Mouse (Mus musculus) ZHBTc4 (cell line): ENCODE data around the gene Mlycd.

Experiments used
- DNase-seq: peaks from one replicate; pipeline ENCODE4 v3.0.0-alpha.2; 2011; ENCODE audit warnings: low read depth, low spot score

Gene Mlycd

GRCm38 (mm10) chr8:119403912-119404311 is 9.2 kb downstream of the Mlycd start:
- DNase-seq: no peak

GRCm38 (mm10) chr8:119404648-119405047 is 10.0 kb downstream of the Mlycd start:
- no peak for DNase-seq

GRCm38 (mm10) chr8:119408311-119408710 is 13.6 kb downstream of the Mlycd start:
- DNase-seq: peak; percentile 67

- DNase-seq: peak; percentile 42
Observed at GRCm38 (mm10) chr8:119412037-119412734, 17.5 kb downstream of the Mlycd start.

- DNase-seq: peak; percentile 91
Observed at GRCm38 (mm10) chr8:119412735-119413498, 18.2 kb downstream of the Mlycd start.

- no peak for DNase-seq
Observed at GRCm38 (mm10) chr8:119413605-119414004, 18.9 kb downstream of the Mlycd start.

GRCm38 (mm10) chr8:119420318-119420717 is 25.6 kb downstream of the Mlycd start:
- no peak for DNase-seq

GRCm38 (mm10) chr8:119421603-119422122 is 27.0 kb downstream of the Mlycd start:
- DNase-seq: no peak

- DNase-seq: no peak
Observed at GRCm38 (mm10) chr8:119422123-119422711, 27.5 kb downstream of the Mlycd start.

- DNase-seq: peak; percentile 41
Observed at GRCm38 (mm10) chr8:119423631-119424141, 29.0 kb downstream of the Mlycd start.

- DNase-seq: no peak
Observed at GRCm38 (mm10) chr8:119424199-119424733, 29.6 kb downstream of the Mlycd start.

- no peak for DNase-seq
Observed at GRCm38 (mm10) chr8:119424740-119425139, 30.1 kb downstream of the Mlycd start.

- no peak for DNase-seq
Observed at GRCm38 (mm10) chr8:119425533-119425932, 30.9 kb downstream of the Mlycd start.

GRCm38 (mm10) chr8:119426069-119426735 is 31.5 kb downstream of the Mlycd start:
- no peak for DNase-seq

GRCm38 (mm10) chr8:119427634-119428349 is 33.1 kb downstream of the Mlycd start:
- DNase-seq: no peak

GRCm38 (mm10) chr8:119428350-119428740 is 33.7 kb downstream of the Mlycd start:
- no peak for DNase-seq

GRCm38 (mm10) chr8:119428766-119429327 is 34.2 kb downstream of the Mlycd start:
- DNase-seq: no peak

- DNase-seq: no peak
Observed at GRCm38 (mm10) chr8:119429552-119429951, 34.9 kb downstream of the Mlycd start.

GRCm38 (mm10) chr8:119430250-119430649 is 35.6 kb downstream of the Mlycd start:
- no peak for DNase-seq

GRCm38 (mm10) chr8:119430690-119431089 is 36.0 kb downstream of the Mlycd start:
- no peak for DNase-seq
